Mouse (Mus musculus) forebrain, embryonic 10.5 days (tissue): Measurements from ENCODE around the gene Gm44805. TPM values are rescaled to one million over a fixed set of nuclear protein-coding genes. Genes with fewer than 3 reads are reported as not detected.
A peak's percentile ranks its signal among the peaks of the same experiment; 100 is the strongest.

ENCODE experiments used
- DNase-seq: peaks from one replicate; pipeline ENCODE4 v3.0.0-alpha.2; 2017; ENCODE audit warnings: low spot score; ENCODE audit errors: extremely low spot score
- H3K27ac ChIP-seq: fragments of 300-500 bp; sonication (generic); 2 replicates; pipeline ENCODE4 v1.5.1; 2016; ENCODE audit warnings: mild to moderate bottlenecking
- H3K27me3 ChIP-seq: fragments of 300-500 bp; sonication (generic); 2 replicates; pipeline ENCODE4 v1.6.1; 2016; ENCODE audit warnings: mild to moderate bottlenecking; ENCODE audit not compliant: poor library complexity, severe bottlenecking
- H3K36me3 ChIP-seq: fragments of 300-500 bp; sonication (generic); replicated peaks from 2 replicates; pipeline ENCODE4 v1.6.1; 2016; ENCODE audit warnings: mild to moderate bottlenecking, moderate library complexity
- H3K4me1 ChIP-seq: fragments of 300-500 bp; sonication (generic); 2 replicates; pipeline ENCODE4 v1.6.1; 2016
- H3K4me3 ChIP-seq: fragments of 300-500 bp; sonication (generic); 2 replicates; pipeline ENCODE4 v1.5.1; 2016; ENCODE audit warnings: mild to moderate bottlenecking, moderate library complexity
- H3K9me3 ChIP-seq: fragments of 300-500 bp; sonication (generic); 2 replicates; pipeline ENCODE4 v1.6.1; 2016; ENCODE audit warnings: mild to moderate bottlenecking, moderate library complexity
- WGBS: fragments of 180-500 bp; shearing (Covaris S2); methylation state at CpG from one replicate; pipeline ENCODE4 v1.1.7; 2016; 5-methylcytosine and 5-hydroxymethylcytosine counted together
- polyA plus RNA-seq: library from polyadenylated mRNA; unstranded; fragments of >200 nt; fragmentation: Nextera tagmentation; extraction: Ambion mirVana; gene quantifications from 2 replicates; pipeline ENCODE4 v1.2.1, GENCODE M21; 2016

Gm44805 gene
- polyA plus RNA-seq, 1 experiment from 2014 or later = not detected

DNA sequence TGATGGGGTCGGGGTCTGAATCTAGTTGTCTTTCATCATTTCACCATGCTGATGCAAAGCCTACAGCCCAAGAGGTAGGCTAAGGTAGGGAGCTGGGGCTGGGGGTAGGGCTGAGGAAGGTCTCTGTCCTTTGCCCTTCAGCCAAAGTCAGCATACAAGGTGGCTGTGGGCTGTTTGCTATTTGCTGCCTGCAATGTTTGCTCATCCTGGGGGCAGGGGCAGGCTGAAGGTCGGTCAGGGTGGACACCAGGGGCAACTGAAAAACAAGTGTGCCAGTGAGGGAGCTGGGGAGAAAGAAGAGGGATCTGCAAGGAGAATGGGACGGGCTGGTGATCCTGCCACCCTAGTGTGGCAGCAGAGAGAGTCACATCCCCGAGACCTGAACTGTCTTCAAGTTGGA is 4.2 kb upstream of the Gm44805 start:
- Histone ChIP-seq H3K9me3 (no peaks in the 10 kb centered on the region; the same call in 1 of the 2 replicates), H3K4me1 (peaks cover 6% of the 10 kb centered on the region; the same call in 1 of the 2 replicates), H3K27me3 (no peaks in the 10 kb centered on the region), H3K36me3 (no peaks in the 10 kb centered on the region), H3K4me3 (no peak overlapping the region), H3K27ac (no peak overlapping the region)
- WGBS = 70% methylated on average over 4 of the region's 4 CpGs
- DNase-seq = no peak

DNA sequence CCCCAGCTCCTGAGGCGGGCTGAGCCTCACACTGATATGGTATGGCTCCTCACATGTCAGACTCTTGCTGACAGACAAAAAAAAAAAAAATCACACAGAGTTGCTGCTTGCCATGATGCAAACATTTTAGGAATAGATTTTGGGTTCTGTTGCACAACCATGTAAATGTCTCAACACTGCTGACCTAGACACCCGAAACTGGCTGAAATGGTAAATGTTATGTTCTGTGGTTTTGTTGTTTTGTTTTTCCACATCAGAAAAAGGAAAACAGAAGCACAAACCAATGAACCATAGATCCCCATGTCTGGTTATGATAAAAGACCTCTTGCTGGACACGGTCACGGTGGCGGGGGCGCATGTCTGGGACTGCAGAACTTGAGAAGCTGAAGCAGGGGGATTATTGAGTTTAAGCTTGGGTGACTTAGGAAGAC is 2.6 kb upstream of the Gm44805 start:
- 91% methylated on average over 6 of the region's 6 CpGs for WGBS
- Histone ChIP-seq H3K4me3 (no peak overlapping the region), H3K27me3 (no peaks in the 10 kb centered on the region), H3K27ac (no peak overlapping the region), H3K4me1 (peaks cover 6% of the 10 kb centered on the region; the same call in 1 of the 2 replicates), H3K9me3 (no peaks in the 10 kb centered on the region), H3K36me3 (no peaks in the 10 kb centered on the region)
- DNase-seq = no peak

- no peaks in the 10 kb centered on the region for H3K9me3 ChIP-seq
- H3K36me3 ChIP-seq = no peaks in the 10 kb centered on the region
- no peak overlapping the region for H3K4me3 ChIP-seq
- H3K4me1 ChIP-seq = peaks cover 6% of the 10 kb centered on the region; the same call in 1 of the 2 replicates
- no peak overlapping the region for H3K27ac ChIP-seq
- no peak for DNase-seq
- WGBS = 80% methylated on average over 3 of the region's 3 CpGs
- H3K27me3 ChIP-seq = no peaks in the 10 kb centered on the region
Observed at GRCm38 (mm10) chr7:19682979-19683378, 1.8 kb upstream of the Gm44805 start.

DNA sequence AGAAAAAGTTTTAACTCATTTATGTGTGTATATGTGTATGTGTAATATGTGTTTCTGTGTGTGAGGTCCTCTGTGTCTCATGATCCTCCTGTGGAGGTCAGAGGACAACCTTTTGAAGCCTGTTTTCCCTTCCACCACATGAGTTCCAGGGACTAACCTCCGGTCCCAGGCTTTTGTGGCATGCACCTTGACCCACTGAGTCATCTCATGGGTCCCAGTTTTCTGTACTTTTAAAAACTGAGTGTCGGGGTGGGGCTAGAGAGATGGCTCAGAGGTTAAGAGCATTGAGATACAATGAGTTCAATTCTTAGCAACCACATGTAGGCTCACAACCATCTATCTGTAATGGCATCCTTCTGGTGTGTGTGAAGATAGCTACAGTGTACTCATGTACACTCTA is 521 bp downstream of the Gm44805 start:
- 82% methylated on average over 2 of the region's 2 CpGs for WGBS
- Histone ChIP-seq H3K4me1 (no peaks in the 10 kb centered on the region), H3K9me3 (no peaks in the 10 kb centered on the region), H3K27me3 (no peaks in the 10 kb centered on the region), H3K4me3 (no peak overlapping the region), H3K27ac (no peak overlapping the region), H3K36me3 (no peaks in the 10 kb centered on the region)
- DNase-seq = no peak

- WGBS = 90% methylated on average over 3 of the region's 3 CpGs
- H3K27ac ChIP-seq = no peak overlapping the region
- no peaks in the 10 kb centered on the region for H3K4me1 ChIP-seq
- no peaks in the 10 kb centered on the region for H3K9me3 ChIP-seq
- no peak overlapping the region for H3K4me3 ChIP-seq
- no peak for DNase-seq
- H3K27me3 ChIP-seq = no peaks in the 10 kb centered on the region
- H3K36me3 ChIP-seq = no peaks in the 10 kb centered on the region
Observed at GRCm38 (mm10) chr7:19678901-19679300, 2.3 kb downstream of the Gm44805 start.

GRCm38 (mm10) chr7:19677872-19678271 is 3.4 kb downstream of the Gm44805 start, which contains the start of gene Apoc2:
Apoc2 (minus strand) TSS chr7:19677941.
- WGBS = 84% methylated on average over 8 of the region's 8 CpGs
- Histone ChIP-seq H3K4me1 (no peaks in the 10 kb centered on the region), H3K27ac (no peak within 1 kb of the TSS)

GRCm38 (mm10) chr7:19676662-19677061 is 4.6 kb downstream of the Gm44805 start:
- H3K4me3 ChIP-seq = no peak overlapping the region
- no peaks in the 10 kb centered on the region for H3K9me3 ChIP-seq
- no peak overlapping the region for H3K27ac ChIP-seq
- 79% methylated on average over 1 of the region's 1 CpGs for WGBS
- DNase-seq = no peak
- H3K36me3 ChIP-seq = no peaks in the 10 kb centered on the region
- no peaks in the 10 kb centered on the region for H3K27me3 ChIP-seq
- H3K4me1 ChIP-seq = no peaks in the 10 kb centered on the region

More at GRCm38 (mm10) chr7:19677872-19678271, 3.4 kb downstream of the Gm44805 start, which contains the start of gene Apoc2:
- DNase-seq = no peak
- H3K27me3 ChIP-seq = no peaks in the 10 kb centered on the region
- H3K9me3 ChIP-seq = no peaks in the 10 kb centered on the region
- H3K4me3 ChIP-seq = no peak within 1 kb of the TSS
- H3K36me3 ChIP-seq = no peaks in the 10 kb centered on the region

DNA sequence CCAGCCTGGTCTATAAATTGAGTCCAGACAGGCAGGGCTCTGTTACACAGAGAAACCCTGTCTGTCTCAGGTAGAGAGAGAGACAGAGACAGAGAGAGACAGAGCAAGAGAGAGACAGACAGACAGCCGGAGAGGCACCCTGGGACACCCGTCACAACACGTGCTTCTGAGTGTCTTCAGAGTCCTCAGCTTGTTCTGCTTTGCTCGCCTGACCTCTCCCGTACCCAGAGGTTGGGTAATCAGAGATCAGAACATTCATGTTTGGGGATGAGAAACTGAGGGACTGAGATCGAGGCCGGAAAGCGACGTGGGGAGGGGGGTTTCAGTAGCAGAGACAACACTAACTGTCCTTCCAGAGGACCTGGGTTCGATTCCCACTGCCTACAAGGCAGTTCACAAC is 5.4 kb downstream of the Gm44805 start:
- no peak for DNase-seq
- 84% methylated on average over 10 of the region's 10 CpGs for WGBS
- H3K27ac ChIP-seq = no peak overlapping the region
- H3K9me3 ChIP-seq = no peaks in the 10 kb centered on the region
- H3K27me3 ChIP-seq = no peaks in the 10 kb centered on the region
- no peak overlapping the region for H3K4me3 ChIP-seq
- H3K4me1 ChIP-seq = no peaks in the 10 kb centered on the region
- H3K36me3 ChIP-seq = no peaks in the 10 kb centered on the region

GRCm38 (mm10) chr7:19673083-19673699 is 8.0 kb downstream of the Gm44805 start:
- 70% methylated on average over 14 of the region's 14 CpGs for WGBS
- H3K4me3 ChIP-seq = no peak overlapping the region
- H3K9me3 ChIP-seq = no peaks in the 10 kb centered on the region
- peaks cover 7% of the 10 kb centered on the region for H3K4me1 ChIP-seq
- no peak overlapping the region for H3K27ac ChIP-seq
- H3K36me3 ChIP-seq = no peaks in the 10 kb centered on the region
- DNase-seq = no peak
- no peaks in the 10 kb centered on the region for H3K27me3 ChIP-seq

DNA sequence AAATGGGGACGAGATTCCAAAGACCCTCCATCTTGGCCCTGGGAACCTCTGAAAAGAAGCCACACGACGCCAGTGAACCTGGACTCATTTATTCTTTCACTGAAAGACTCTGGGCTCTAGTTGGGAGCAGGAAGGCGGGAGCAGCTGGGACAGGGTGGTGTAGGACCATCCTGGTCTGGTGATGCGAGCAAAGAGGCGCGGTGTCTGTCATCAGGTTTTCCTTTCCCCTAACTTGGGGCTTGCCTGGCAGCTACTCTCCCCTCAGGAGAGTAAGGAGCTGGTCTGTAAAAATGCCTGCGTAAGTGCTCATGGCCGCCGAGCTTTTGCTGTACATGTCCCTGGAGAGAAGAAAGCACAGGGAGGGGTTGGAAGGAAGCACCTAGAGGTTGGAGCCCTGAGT is 9.7 kb downstream of the Gm44805 start:
- no peaks in the 10 kb centered on the region for H3K36me3 ChIP-seq
- WGBS = 77% methylated on average over 10 of the region's 10 CpGs
- no peak overlapping the region for H3K4me3 ChIP-seq
- no peaks in the 10 kb centered on the region for H3K9me3 ChIP-seq
- H3K27ac ChIP-seq = no peak overlapping the region
- H3K27me3 ChIP-seq = no peaks in the 10 kb centered on the region
- peaks cover 7% of the 10 kb centered on the region for H3K4me1 ChIP-seq
- DNase-seq = no peak

DNA sequence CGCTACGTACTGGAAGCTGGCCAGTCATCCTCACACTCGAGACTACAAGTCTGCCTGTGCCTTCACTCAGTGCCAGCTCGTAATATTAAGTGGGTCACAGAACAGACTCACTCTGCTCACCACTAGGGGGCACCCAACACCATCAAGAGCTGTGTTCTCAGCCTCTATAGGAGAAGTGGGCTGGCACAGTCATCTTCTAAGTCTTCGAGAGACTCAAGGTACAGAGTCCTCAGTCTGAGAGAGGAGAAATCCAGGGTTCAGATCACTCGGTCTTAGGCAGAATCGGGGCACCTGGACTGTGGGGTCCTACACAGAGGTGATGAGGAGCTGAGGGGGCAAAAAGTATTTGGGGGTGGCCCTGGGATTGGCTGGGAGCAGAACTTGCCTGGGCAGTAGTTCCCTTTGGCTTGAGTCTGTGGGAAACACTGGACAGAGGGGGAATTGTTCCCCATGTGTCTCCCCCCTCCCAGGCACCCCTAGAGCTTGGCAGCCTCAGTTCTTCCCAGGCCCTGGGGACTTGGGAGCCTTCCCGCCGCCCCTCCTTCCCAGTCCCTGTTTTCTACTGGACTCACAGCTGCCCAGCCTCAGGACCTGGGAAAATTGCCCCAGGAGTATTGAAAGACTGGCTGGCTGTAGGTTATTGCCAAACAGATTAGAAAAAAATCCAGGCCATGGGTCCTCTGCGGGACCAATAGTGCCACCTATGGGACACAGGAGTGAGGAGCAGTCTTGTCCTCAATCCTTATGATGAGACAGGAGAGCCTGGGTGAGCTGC is 12.1 kb downstream of the Gm44805 start:
- Histone ChIP-seq H3K4me1 (peaks cover 19% of the 10 kb centered on the region), H3K9me3 (no peaks in the 10 kb centered on the region), H3K27me3 (no peaks in the 10 kb centered on the region), H3K4me3 (peak overlapping the region; percentile 30), H3K27ac (peak overlapping the region; percentile 80), H3K36me3 (no peaks in the 10 kb centered on the region)
- WGBS = 12% methylated on average over 10 of the region's 10 CpGs
- peak; percentile 86 for DNase-seq

DNA sequence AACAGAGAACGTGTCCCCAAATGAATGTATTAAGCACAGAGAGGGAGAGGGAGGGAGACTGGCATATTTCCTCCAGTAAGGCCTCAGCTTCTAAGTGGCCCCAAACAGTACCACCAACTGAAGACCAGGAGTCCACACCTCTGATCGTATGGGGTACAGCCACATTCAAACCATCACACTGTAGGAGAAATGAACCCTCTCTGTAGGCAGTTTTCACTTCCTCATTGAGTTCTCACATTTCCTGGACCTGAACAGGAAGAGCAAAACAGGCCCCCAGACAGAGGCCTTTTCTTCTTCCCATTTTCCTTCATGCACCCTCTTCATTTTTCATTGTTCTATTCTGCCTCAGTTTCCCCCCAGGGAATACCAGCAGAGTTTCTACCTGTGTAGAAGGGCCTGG is 13.8 kb downstream of the Gm44805 start:
- DNase-seq = no peak
- H3K4me1 ChIP-seq = peaks cover 28% of the 10 kb centered on the region
- no peaks in the 10 kb centered on the region for H3K27me3 ChIP-seq
- 90% methylated on average over 2 of the region's 2 CpGs for WGBS
- H3K36me3 ChIP-seq = peaks cover 4% of the 10 kb centered on the region
- H3K9me3 ChIP-seq = no peaks in the 10 kb centered on the region
- no peak overlapping the region for H3K4me3 ChIP-seq
- no peak overlapping the region for H3K27ac ChIP-seq

- Histone ChIP-seq H3K9me3 (no peaks in the 10 kb centered on the region), H3K4me1 (peaks cover 28% of the 10 kb centered on the region), H3K27ac (no peak overlapping the region), H3K36me3 (peaks cover 11% of the 10 kb centered on the region), H3K4me3 (no peak overlapping the region), H3K27me3 (no peaks in the 10 kb centered on the region)
- 62% methylated on average over 3 of the region's 3 CpGs for WGBS
- DNase-seq = no peak
Observed at GRCm38 (mm10) chr7:19666750-19667149, 14.5 kb downstream of the Gm44805 start.
